Mouse (Mus musculus) gastrocnemius, postnatal 10 days (tissue): ENCODE results near the gene Gm10644. TPM values are rescaled to one million over a fixed set of nuclear protein-coding genes. Genes with fewer than 3 reads are reported as not detected.

Source experiments
- DNase-seq: peaks from one replicate; pipeline ENCODE4 v3.0.0; 2021; ENCODE audit warnings: mixed read lengths
- total RNA-seq, 2 experiments: library from RNA; stranded (reverse); gene quantifications; 2 replicates each; pipeline ENCODE4 v1.2.3; 2021

Gm10644 gene
- total RNA-seq, 2 experiments from 2014 or later, result 0.32 TPM; not detected in 1

DNA sequence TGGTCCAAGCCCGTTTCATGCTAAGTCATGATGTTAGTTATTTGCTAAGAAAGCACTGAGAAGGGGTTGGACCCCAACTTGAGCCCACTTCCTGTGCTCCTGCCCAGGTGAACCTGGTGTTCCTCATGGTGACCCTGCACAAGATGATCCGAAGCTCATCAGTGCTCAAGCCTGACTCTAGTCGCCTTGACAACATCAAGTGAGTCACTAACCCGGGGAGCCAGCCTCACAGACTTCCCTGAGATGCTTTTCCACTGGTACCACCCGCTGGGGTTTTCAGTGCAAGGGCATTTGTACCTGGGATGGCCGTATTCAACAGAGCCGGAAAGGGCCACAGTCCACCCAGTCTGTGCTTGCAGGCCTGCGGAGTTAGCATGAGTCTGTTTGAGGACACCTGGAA, 19.6 kb downstream of the Gm10644 start:
- no peak for DNase-seq

DNA sequence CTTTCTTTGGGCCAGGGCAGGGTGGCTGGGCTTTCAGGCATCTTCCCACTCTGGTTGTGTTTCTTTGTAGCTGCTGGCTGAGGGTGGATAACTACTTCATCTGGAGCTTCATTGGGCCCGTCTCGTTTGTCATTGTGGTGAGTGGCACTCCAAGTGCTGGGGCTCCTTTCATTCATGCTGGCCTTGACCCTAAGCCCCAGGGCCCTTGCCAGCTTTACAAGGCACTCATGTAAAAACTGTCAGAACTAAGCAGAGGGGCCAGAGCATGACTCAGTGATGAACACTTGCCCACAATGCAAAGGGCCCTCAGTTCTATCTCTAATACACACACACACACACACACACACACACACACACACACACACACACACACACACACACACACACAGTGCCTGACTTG, 20.0 kb downstream of the Gm10644 start:
- no peak for DNase-seq

DNA sequence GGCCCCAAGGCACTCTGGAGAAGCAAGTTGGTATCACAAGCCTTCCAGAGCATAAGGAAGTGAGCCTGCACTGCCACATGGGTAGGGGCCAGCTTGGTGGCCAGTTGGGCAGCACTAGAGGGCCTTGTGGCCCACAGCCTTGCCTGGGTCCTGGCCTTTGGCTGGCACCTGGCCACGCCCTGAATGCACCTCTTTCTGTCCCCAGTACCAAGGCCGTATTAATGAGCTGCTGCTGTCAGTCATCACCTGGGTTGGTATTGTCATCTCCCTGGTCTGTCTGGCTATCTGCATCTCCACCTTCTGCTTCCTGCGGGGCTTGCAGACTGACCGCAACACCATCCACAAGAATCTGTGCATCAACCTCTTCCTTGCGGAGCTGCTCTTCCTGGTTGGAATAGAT, 20.8 kb downstream of the Gm10644 start:
- no peak for DNase-seq

DNA sequence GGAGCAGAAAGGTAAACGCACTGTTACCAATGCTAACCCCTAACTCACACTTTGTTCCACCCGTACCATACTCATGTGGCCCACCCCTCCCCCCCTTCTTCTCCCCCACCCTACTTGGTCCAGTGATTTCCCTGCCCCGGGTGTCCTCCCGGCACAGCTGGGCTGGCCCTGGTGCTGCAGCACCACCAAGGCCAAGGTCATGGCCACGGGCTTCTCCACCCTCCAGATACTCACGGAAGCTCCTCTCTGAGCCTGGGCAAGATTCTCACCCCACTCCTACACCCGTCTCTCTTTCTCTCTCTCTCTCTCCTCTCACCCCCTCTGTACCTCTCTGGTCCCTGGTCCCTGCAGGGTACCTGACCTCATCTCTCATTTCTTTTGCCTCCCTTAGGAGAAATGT, 28.7 kb downstream of the Gm10644 start:
- no peak for DNase-seq

DNA sequence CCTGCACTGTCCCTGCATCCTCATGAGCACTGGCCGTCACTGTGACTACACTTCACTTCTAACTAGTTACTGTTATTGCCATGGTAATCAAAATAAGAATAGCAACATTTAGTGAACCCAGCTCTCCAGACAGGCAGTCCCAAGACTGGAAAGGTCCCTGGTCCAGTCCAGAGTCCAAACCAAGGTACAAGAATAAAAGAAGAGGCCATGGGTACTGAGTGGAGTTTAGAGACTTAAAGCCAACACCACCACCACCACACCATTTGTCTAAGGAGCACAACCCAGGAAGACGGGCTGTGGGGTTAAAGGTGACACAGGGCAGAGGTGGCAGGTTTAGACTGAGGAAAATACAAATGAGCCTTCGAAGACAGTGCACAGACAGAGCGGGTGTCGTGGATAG, 30.4 kb downstream of the Gm10644 start:
- no peak for DNase-seq

DNA sequence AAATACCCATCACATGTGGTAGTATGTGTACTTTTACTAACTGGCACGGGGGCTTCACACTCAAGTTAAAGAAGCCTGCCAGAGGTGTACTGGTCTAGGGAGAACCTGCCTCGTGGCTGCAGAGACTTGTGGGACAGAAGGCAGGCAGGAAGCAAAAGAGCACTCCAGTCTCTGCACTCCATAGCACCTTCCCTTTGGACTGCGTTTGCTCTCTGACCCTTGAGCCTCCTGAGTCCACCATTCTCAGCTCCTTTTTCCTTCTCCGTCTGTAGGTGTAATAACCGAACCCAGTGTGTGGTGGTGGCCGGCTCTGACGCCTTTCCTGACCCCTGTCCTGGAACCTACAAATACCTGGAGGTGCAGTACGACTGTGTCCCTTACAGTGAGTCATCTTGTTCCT, 32.3 kb downstream of the Gm10644 start:
- no peak for DNase-seq

DNA sequence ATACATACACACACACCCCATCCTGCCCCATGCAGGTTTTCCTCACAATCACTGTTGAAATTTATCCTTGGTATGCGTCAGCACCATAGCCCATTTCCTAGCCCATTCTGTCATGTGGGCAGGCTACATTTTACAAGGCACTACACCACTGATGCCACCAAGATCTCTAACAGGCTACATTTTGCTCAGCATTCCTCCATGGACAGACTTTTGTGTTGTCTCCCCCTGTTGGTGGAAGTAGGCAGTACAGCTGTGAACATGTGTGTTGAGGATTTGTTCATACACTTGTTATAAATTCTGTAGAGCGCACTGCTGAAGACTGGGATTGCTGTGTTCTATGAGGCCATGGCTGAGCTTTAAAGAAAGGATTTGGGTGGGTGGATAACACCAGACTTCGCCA, 33.4 kb downstream of the Gm10644 start:
- peak; percentile 83 for DNase-seq

DNA sequence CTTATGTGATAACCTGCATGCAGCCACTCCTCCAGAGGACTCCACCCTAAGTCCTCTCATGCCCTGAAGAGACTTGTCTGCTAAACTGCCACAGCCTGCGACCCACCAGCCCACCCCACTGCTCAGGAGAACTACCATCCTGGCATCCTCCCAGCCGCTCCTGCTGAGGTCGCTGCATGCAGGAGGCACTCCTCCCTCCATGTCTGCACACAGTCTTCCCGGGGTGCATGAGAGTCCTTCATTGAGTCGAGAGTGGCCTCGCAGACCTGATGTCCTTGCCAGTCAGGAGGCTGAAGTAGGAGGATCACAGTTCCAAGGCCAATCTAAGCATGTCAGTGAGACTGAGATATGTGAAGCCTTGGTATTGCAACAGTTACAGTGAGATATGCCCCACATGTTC, 37.4 kb downstream of the Gm10644 start:
- no peak for DNase-seq

DNA sequence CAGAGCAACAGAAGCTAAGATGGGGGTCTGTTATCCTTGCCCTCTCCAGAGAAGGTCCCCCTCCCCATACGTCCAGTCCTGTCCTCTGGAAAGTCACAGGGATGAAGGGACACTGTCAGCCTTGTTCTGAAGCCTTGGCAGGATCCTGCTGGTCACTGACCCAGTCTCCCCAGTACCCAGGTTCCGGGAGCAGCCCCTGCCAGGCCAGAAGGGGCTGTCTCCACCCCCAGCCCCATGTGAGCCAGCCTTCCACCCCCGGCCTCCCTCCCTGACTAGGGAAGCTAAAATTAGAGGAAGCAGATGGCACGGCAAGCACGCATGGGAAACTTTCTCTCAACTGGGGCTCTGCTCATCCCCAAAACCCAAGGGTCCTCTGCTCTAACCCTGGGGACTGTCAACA, 39.0 kb downstream of the Gm10644 start:
- no peak for DNase-seq

DNA sequence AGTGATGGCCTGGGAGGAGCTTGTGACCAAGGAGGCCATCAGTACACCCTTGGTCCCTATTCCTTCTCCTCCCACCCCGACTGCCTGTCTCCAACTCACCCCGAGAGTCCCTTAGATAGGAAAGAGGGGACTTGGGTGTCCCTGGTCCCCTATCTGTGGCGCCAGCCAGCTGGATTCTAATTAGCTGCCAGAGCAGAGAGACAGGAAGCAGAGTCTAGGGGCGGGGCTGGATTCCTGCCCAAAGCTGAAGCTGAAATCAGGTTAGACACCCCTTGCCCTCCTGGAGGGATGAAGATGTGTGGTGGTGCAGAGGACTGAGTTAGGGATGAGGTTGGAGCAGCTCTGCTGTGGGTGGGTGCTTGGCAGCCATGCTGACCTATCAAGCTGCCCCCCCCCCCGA, 40.1 kb downstream of the Gm10644 start:
- no peak for DNase-seq

DNA sequence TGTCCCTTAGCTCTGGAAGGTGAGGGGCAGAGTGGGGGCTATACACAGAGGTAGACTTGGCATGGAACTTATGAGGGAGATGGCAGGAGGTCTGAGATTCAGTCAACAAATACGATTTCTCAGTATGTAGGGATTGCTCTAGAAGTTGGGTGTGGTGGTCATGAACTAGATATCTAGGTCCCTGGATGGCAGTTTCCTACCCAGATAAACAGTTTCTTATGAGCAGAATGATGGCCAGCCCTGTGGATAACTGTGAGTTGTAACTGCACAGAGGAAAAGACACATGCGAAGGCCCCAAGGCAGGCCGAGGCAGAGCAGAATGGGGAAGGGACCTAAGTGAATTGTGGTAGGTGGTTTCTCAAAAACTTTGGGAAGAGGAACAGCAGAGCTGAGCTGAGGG, 40.8 kb downstream of the Gm10644 start:
- no peak for DNase-seq

DNA sequence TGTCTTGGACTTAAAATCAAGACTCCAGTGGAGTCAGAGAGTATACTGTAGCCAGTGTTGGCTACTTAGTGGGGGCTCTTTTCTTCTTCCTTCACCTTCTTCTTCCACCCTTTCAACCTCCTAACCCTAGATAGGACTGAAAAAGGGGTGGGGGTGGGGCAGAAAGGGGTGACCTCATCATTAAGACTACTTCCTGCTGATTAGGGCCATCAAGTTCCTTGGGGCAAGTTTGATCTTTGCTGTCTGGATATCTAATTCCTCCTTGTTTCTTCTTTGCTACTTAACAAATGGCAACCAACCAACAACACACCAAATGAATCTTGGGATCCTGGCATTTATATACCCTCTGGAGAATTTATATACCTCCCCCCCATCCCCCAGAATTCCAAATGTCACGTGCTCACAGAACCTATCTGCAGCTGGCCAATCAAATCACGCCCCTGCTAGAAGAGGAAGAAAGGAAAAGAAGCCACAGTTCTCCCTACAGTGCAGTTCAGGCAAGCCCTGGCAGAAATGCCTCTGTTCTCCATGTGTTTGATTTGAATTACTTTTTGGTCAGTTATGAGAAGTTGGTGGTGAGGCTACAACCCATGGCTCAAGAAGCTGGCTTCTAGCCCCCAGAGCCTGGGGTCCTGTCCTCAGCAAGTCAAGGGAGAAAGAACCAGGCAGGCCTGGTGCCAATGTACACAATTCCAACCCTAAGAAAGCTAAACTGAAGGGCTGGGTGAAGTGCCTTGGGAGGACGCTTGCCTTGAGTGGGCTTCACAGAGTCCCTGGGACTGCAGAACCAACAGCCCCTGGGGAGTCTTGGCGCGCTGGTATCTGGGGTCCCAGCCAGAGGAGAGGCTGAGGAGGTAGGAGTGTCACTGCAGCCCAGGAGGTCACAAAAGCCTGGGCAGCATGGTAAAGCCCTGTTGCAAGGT, 42.9 kb downstream of the Gm10644 start:
- DNase-seq, result no peak

DNA sequence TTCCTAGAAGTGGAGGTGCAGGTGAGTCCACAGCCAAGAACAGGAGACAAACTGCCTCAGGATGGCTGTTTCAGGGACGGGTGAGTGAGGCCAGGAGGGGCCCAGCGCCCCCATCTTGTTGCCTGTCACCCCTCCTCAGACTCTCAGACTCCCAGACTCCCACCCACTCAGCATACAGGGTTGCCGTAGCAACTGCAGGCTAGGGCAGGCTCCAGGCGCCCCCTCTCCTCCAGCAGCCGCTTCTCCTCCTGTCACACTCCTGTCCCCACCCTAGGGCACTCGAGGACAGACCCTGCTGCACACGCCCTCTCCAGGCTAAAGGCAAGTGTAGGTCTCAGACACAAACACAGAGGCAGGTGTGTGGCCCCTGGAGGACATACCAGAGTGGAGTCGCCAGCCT, 45.7 kb downstream of the Gm10644 start:
- DNase-seq, result no peak

DNA sequence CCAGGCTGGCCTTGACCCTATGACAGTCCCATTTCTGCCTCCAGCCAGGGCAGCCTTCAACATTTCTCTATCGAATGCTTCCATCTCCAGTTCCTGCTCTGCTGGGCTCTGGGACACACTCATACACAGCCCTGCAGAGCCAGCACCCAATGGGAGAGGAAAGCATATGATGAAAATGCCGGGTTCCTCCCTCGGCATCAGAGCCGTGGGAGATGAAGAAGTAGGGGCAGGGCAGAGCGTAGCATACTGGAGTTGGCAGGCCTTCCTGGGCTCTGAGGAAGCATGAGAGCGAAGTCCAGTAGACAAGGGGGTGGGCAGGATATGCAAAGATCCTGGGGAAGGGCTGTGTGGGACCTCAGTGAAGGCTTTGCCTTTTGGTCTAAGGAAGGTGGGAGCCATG, 46.4 kb downstream of the Gm10644 start:
- DNase-seq, result no peak

DNA sequence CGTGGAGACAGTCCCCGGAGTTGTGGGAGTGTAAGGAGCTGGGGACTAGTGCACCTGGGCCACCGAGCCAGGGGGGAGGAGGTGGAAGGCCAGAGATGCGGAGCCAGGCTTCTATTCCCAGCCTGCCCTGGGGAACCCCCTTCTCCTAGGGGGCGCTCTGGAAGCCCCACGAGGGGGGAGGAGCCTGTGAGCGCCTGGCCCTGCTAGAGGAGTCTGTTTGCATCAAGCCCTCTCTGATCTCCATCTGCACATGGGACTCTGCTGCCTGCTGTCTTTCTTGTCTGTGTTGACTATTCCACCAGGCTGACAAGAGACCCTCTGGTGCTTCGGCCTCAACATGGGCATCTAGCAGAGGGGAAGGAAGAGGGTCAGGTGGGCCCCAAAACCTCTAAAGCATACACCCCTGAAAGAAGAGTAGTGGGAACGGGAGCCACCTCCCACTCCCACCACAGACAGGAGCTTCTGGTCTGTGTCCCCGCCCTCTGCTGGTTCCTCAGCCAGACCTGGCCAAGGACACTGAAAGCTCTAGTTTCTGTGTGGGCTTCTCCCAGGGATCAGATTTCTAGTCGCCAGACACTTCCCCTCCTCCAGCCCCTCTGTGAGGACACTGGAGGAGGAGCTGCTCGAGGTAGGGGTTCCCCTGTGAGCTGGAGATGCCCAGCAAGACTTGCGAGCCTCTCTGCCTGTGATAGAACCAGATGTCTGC, 51.9 kb downstream of the Gm10644 start:
- DNase-seq, result no peak

DNA sequence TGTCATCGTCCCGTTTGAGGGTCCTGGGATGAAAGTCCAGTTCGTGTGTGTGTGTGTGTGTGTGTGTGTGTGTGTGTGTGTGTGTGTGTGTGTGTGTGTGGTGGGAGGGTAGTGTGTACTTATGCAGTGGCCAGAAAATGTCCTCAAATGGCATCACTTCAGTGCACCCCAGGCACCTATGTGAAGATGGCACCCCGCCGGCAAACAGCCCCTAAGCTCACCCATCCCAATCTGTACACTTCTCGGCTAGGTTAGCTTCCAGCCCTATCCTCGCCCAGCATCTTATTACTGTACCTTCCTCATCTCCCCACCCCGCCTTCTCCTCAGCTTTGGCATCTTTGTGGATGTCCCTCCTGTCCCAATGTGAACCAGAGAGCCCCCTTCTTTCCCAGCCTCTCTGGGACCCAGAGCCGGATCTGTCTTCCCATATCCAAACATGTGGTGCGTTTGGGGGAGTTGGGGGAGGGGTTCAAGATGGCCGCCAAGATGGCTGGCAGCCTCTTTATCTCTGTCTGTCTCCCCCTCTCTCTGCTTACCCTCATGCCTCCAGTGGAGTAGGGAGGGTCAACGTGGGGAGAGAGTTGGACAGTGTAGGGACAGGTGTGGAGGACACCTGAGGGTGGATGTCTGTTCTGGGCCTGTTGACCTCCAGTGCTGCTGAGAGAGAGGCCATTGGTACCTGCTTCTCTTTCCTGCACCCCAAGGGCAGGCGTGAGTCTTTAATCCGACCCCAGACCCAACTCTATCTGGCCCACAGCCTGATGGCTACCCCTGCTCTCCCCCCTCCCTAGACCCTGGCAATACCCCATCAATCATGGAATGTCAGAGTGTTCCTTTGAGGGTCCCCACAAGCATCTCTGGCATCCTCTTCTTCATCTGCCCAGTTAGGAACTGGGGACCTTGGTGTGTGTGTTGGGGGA, 53.2 kb downstream of the Gm10644 start:
- no peak for DNase-seq

DNA sequence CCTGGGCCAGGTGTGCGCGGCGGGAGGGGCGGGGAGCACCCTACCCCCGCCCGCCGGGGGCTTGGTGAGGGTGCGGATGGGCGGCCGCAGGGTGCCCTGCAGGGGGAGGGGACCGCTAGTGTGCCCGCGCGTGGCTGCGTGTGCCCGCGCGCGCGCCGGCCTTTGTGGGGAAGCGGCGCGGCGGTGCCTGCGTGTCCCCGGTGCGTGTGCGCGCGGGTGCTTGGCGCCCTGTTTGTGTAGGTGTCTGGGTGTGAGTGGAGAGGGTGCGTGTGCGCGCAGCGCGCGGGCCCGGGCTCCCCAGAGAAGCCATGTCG, 54.1 kb downstream of the Gm10644 start:
- DNase-seq, result no peak

DNA sequence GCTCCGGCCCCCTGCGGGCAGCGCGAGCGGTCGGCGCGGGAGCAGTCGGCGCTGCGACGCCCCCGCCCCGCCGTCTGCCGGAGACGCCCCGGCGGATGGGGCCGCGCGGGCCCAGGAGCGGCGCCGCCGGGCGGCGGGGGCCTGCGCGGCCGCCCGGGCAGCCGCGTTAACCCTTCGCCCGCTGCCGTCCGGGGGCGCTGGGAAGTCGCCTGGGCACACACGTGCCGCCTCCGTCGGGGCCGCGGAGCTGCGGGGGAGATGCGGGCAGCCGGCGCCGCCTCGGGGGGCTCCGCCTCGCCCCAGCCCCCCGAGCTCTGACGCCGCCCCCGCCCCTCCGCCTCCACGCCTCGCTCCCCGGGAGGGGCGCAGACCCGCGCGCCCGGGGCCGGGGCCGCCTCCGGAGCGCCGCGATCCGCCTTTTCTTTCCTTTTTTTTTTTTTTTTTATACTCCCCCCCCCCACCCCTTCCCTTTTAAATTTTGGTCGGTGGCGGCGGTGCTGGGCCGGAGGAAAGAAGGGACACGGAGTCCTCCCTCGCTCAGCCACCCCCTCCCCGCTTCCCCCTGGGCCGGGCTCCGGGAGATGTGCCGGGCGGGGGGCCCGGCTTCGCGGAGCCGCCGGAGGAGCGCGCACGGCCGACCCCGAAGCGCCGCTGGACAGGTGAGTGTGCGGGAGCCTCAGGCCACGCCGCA, 54.6 kb downstream of the Gm10644 start:
- DNase-seq, result peak; percentile 39

DNA sequence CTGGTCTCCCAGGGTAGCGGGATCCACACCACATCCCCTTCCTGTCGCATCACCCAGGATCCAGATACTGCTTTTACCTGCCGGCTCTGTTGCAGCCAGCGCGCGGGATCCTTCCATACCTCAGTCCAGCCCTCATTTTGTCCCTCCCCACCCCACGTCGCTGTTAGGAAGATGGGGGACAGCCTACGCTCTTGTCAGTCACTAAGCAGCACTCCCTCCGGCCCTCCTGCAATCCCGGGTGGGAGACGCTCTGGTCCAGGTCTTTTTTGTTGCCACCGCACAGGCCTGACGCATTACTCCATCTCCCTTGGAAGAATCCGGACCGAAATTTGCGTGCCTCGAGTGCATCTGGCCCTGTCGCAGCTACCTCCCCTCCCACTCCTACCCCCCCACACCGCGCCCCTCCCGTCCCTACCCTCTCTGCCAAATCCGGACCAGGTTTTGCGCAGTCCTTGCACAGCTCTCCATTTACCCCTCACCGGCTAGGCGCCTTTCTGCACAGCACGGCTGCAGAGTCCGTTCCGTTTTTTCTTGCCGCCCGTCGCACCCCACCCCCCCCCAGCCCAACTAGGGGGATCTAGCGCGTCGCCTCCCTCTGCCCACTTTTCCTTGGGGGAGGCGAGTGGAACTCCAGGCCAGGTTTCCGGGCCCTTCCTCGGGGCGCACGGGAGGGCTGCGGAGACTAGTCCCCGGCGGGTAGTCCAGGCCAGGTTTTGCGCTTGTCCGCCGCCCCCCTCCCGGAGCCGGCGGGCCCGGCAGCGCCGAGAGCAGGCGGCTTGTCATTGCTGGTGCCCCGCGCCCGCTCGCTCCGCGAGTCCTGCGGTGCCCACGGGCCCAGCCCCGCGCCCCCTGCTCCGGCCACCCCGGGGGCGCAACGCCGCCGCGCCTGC, 55.4 kb downstream of the Gm10644 start, which contains the start of gene Adgrl1:
Gene Adgrl1, plus strand, starts transcription at position 743 of the 890 bp plus-strand sequence.
- DNase-seq, result peak; percentile 90

DNA sequence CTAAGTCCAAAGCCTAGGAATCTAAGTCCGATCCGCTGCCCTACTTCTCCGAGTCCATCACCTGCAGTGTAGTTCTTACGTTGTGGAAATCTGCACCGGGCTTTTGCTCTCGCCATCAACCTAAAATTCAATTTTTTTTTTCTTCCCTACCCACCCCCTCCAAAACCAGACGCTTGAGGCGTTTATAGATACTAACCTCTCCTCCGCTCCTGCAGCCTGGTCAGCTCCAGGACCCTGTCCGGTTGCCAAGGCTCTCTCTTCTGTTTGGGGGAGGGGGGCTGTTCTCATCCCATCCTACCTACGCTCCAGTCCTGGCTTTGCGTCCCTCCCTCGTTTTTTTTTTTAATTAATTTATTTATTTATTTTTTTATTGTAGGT, 56.0 kb downstream of the Gm10644 start:
- DNase-seq, result peak; percentile 54

DNA sequence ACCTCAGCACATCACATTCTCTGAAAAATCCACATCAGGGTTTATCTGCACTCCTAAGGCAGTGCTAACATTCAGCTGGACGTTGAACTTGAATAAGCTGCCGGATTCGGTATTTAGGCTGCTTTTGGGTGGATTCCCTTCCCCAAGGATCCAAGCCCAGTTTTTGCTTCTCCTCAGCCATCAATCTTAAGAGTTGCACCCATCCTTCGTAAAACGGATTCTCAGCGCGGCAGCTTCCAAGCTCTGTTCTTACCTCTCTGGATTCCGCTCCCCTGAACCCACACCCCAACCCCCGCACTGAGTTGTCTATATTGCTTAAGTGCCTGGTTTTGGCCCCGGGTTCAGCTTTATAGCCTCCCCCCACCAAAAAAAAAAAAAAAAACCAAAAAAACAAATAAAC, 56.5 kb downstream of the Gm10644 start:
- DNase-seq, result no peak
